Mouse (Mus musculus): ENCODE results near the gene Nobox. TPM values are rescaled to one million over a fixed set of nuclear protein-coding genes. Genes with fewer than 3 reads are reported as not detected.

Gene Nobox
- total RNA-seq (2021) = not detected
- long read RNA-seq, experiment 1 = 0 reads
- long read RNA-seq, experiment 2 = 0 reads

GRCm38 (mm10) chr6:43309454-43309853, at the start of gene Nobox:
TSS of gene Nobox (minus strand) at chr6:43309554.
- DNase-seq (ENCODE audit: low spot score) = no peak

GRCm38 (mm10) chr6:43354562-43355241, 45.3 kb upstream of the Nobox start:
- DNase-seq (ENCODE audit: low spot score) = no peak

DNA sequence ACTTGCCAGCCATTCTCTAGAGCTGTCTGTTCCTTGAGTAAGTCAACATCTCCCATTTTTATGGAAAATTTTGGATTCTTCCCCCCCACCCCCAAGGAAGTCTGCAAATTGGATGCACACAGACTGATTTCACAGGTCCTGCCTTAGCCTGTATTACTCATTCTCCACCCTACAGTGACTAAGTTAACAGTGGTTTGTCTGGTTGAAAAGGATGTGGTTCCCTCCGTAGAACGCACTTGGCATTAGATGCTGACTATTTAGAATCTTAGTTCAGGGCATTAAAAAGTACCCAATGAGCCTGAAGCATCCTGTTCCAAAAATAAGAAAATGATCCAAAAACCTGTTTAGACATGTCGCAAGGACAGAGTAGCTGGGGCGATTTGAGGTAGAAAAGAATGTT, 44.1 kb upstream of the Nobox start:
- no peak for DNase-seq (ENCODE audit: low spot score)

DNA sequence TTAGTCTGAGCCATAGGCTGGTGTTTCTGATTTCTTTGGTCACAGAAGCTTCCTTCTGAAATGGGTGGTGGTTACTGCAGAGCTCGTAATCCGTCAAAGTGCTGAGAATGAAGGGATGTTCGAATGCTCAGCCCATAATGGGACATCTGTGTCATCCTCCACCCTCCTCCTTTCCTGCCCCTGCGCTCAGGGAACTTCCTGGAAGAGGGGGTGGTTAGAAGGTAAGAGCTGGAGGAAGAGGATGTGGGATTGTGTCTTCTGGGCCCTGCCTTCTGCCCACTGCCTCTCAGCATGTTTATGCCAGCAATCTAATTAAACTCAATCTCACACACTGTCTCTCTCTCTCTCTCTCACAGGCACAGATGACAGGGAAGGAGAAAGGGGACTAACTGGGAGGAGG, 39.7 kb upstream of the Nobox start:
- DNase-seq (ENCODE audit: low spot score) = no peak

DNA sequence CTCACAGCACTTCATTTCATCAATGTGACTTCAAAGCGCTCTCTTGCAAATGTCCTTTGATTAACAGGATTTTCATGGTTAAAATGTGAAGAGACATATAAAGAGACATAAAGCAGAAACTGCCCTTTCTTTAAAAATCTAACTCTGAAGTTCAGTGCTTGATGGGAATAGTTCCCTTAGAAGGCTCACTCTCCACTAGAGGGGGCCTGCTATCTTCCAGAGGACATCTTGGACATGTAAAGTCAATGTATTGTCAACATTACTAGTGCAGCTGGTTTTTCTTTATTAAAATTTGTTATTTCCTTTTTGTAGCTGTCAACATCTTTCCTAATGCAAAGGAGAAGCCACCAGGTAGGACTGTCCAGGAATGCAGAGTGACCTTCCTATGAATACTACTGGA, 38.3 kb upstream of the Nobox start:
- no peak for DNase-seq (ENCODE audit: low spot score)

DNA sequence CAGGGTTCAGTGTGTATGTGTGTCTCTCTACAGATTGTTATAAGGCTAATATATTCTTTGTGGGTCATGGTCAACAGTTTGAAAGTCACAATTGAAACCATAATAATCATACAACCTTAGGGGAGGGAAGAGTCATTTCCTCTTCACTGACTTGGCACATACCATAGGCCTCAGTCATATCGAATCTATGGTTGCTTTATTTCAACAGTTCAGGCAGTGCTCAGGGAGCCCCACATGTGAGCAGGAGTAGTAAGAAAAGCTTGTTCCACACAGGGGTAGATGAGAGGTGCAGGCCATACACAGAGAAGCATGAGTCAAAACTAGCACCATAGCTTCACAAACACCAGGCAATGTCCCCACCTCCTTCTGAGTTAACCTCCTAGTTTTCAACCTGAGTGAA, 33.7 kb upstream of the Nobox start:
- DNase-seq (ENCODE audit: low spot score) = no peak

- no peak for DNase-seq (ENCODE audit: low spot score)
These were observed 33.0 kb upstream of the Nobox start for GRCm38 (mm10) chr6:43342386-43342785.

DNA sequence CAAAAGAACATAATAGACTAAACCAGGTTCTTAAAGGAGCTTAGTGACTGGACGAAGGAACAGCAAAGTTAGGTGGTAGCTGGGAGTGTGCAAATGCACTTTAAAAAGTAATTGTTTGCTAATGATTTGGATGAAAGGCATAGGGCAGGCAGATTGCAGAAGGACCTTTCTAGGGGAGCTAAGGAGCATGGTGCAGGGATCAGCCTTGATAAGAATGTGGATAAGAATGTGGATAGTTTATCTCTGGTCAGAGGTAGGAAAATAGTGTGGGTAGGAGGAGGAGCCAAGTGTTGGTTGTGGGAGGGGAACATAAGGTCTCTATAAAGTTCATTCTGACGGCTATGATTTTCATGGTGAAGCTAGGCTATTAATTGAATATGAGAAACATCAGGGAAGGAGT, 29.4 kb upstream of the Nobox start:
- DNase-seq (ENCODE audit: low spot score) = no peak

DNA sequence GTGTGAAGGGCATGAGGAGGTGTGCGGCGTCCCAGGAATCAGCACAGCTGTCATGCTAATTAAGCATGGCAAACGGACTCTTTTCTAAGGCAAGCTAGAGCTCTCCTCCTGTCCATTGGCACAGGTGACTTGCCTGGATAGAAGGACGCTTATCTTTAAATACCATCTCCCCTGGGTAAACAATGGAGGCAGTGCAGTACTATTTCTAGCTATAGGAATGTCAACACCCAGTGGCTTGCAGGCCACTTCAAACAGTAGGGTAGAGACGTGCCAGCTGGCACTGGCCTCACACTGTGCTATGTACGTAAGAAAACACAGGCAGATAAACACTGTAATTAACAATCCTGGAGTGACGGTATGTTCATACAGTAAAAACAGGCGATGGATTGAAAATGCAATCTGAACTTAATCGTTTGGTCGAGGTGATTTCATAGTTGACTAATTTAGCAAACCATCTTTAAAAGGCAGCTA, 28.2 kb upstream of the Nobox start:
- no peak for DNase-seq (ENCODE audit: low spot score)

DNA sequence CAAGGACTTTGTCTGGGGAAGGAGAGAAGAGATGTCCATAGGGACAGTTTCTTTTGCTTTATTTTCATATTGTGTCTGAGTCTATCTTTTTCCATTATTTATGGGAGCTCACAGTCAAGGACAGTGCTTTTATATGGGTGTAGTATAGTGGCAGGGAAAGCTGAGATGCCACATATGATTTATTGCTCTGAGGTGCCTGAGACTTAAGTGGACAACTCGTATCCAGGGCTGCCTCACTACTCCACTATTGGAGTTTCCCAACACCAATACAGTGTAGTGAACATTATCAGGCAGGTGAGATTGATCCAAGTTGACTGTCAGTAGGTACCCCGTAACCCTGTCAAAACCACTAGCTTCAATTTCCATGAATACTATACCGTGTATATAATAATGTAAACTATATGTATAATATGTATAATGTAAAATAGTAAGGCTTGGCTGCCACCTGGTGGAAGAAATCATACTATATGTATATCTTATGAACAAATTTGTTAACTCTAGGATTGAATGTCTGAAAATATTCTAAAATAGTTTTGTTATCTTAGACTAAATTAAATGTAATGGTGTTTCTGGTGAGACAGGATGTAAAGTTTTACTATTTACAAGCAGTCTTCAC, 26.4 kb upstream of the Nobox start:
- DNase-seq (ENCODE audit: low spot score) = no peak

GRCm38 (mm10) chr6:43333479-43333878, 24.1 kb upstream of the Nobox start:
- DNase-seq (ENCODE audit: low spot score) = no peak

DNA sequence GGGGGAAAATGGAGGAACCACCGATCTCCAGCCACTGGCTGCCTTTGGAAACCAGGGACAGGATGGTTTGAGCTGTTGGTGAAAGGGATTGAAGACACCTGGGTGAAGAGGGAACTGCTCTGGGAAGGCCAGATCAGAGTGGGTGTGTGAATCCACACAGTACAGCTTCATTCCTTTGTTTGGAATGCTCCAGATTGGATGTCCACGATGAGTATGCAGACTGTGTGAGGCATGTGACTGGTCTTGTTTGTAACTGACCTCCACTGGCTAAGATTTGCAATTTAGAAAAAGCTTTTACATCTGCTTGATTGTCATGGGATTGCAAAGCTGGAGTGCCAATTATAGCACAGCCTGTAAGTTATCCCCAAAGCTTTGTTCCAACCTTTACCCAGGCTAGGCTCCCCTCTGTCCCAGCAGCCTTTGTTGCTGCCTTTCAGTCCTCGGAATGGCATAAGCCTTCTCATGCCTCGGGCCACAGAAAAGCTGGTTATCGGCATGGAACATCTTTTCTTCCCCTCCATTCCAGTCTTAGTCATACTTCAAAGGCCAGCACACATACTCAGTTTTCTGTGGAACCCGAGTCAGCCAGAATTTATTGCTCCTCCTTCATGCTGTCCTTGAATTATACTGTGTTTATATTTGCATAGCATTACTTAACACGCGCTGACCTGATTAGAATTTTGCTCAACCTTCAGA, 3.8 kb upstream of the Nobox start:
- no peak for DNase-seq (ENCODE audit: low spot score)

DNA sequence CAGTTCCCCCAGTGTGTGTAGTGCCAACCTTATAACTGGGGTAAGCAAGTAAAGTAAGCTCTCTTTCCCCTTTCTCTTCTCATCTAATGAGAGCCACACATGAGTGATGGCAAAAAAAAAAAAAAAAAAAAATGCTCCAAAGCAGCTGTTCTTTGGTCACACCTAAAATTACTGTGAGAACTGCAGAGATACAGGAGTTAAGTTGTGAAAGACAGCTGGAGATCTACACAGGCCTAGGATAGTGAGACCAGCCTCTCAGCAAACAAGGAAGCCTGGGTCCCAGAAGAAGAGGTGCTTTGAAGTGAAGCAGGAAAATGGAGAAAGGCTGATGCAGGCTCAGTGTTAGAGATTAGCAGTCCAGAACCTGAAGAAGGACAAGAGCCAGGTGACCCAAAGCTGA, 3.2 kb upstream of the Nobox start:
- no peak for DNase-seq (ENCODE audit: low spot score)

DNA sequence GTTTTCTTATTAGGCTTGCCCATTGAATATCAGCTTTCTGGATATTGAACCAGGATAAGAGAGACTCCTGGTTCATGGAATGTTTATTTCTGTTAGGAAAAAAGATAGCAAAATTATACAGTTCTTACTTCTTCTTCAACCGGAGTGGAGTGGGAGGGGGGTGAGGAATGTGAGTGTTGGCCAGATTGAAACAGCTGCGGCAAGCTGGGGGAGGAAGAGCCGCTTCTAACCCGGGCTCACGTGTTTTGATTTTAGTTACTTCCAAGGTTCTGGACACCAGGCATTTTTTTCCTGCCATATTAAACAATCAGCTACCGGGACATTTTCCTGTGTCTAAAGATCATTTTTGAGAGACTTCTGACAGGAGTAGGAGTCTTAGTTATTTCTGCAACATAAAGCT, 717 bp upstream of the Nobox start:
- DNase-seq (ENCODE audit: low spot score) = no peak

DNA sequence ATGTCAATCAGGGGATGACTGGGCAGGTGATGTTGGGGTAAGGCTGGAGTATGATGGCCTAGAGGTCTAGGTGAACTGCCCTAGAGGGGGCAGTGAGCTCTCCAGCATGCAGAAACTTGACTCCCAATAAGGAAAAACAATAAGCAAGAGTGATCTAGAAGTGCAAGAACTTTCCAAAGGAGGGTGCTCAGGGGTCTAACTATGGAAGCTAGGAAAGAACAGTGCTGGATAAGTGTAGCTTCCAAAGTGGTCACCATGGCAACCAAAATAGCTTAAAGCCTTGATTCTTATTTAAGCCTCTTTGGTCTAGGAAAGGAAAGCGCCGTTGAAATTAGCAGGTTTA, 11.9 kb downstream of the Nobox start:
- DNase-seq (ENCODE audit: low spot score) = no peak

DNA sequence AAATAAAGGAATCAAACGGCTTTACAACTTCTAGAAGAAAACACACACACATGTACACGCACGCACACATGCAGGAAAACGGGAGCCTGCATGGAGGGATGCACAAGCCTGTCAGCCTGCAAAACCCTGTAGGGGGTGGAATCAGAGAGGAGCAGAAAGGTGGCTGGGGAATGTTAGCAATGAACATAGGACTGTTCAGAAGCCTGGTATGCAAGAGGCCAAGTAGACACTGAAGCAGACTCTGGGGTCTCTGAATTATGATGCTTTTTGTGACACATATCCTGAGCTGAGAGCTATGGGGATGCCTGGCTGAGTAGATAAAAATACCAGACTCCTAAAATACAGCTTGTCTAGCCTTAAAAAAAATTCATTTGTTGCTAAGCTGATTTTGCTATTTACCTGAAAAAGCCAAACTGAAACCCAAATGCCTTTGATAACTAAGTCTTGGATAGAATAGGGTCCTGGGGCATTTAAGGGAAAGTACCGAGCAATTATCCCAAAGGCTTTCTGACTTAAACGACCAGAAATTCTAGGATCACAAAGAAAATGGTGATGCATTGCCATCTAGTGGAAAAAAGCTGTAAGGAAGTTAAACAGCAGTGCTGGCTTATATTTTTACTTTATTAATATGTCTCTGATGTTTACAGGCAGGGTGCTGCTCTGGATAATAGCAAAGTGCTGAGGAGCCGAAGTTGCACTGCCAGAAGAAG, 12.4 kb downstream of the Nobox start:
- DNase-seq (ENCODE audit: low spot score) = no peak

- DNase-seq (ENCODE audit: low spot score) = no peak
These were observed 13.4 kb downstream of the Nobox start for GRCm38 (mm10) chr6:43295908-43296307.

- DNase-seq (ENCODE audit: low spot score) = no peak
These were observed 16.2 kb downstream of the Nobox start for GRCm38 (mm10) chr6:43293175-43293574.

DNA sequence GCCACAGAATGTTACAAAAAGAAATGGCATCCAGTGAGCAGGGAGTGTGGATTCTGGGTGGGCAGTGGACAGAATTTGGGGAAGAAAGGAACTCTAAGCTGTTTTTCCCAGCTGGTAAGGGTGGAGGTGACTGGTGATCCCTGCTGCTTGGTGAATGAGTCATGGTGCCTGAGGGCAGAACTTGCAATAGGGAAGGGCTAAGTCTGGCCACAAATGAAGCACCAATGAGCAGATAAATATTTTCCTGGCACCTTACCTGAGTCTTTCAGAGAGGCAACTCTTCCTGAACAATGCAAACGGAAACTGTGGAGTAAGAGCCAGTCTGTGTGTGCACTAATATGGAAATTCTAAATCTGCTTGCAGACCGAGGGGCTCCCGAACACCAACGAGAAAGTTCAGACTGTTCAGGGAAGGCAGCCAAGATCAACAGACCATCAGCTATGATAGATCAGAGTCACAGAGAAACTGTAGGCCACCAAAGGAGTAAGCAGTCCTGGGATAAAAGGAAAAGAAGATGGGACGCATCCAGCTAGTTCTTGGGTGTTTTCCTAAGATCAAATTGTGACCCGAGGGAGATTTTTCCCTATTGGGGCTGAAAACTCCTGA, 16.8 kb downstream of the Nobox start:
- no peak for DNase-seq (ENCODE audit: low spot score)

DNA sequence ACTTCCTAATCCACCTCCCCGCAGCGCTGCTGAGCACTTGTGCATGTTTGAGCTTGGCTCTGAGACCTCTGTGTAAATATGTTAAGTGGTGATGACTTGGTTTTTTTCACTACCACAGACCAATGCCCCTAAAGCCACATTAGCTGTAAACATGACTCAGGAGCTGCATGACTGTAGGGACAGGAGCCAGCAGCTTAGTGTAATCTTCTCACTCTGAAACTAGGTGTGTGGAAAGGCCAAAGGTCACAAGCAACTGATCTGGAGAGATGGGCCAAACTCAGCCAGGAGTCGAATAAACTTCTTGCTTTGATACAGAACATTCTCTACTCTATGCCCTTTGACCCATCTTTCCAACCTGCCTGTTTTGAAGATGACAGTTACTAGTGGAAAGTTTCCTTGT, 17.3 kb downstream of the Nobox start:
- no peak for DNase-seq (ENCODE audit: low spot score)

DNA sequence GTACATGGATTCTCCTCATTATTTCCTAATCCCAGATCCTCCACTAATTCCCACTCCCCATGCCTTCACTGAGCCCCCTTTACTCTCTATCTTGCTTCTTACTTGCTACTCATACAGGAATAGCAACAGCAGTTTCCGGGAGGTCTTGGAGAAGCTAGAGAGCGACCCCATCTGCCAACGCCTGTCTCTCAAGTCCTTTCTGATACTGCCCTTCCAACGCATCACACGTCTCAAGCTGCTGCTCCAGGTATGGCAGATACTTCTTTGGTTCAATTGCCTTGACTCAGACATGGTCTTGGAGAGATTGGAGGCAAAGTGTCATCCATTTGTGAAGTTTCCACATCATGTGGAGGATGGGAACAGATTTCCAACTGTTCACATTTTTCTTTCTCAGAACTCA, 28.9 kb downstream of the Nobox start:
- DNase-seq (ENCODE audit: low spot score) = no peak

DNA sequence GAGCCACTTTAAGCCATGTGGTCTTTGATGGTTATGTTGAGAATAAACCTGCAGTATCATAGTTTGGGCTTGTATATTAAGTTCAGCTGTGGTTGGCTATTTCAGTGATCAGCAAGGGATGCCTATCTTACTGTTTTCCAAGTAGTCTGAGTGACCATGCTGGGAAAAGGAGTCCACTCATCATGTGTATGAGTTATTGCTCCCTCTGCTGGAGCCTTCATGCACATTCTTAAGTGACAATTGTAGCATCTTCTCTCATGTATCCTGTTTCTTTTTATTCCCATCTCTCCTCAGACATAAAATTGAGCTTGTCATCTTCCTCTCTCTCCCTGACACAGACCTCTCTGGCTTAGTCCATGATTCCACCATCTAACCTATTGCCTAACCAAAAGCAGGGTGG, 31.1 kb downstream of the Nobox start:
- DNase-seq (ENCODE audit: low spot score) = no peak

Data from gastrocnemius, adult 18-20 months (tissue).